Mouse (Mus musculus): ENCODE results near the gene Tmem198b. TPM values are rescaled to one million over a fixed set of nuclear protein-coding genes. Genes with fewer than 3 reads are reported as not detected.

The Tmem198b gene
- polyA plus RNA-seq (2014; fragmentation: Illumina TruSeq; extraction: RNeasy Lipid Tissue Mini Kit (QIAGEN cat#74804); ENCODE audit: low read depth, low replicate concordance), result 8.0 TPM

GRCm38 (mm10) chr10:128804271-128805091 is at the start of gene Tmem198b:
Gene Tmem198b, minus strand, starts transcription at chr10:128804370.

GRCm38 (mm10) chr10:128821358-128822056 is 17.3 kb upstream of the Tmem198b start, which contains the start of gene Ormdl2:
Gene Ormdl2, minus strand, starts transcription at chr10:128821645.

DNA sequence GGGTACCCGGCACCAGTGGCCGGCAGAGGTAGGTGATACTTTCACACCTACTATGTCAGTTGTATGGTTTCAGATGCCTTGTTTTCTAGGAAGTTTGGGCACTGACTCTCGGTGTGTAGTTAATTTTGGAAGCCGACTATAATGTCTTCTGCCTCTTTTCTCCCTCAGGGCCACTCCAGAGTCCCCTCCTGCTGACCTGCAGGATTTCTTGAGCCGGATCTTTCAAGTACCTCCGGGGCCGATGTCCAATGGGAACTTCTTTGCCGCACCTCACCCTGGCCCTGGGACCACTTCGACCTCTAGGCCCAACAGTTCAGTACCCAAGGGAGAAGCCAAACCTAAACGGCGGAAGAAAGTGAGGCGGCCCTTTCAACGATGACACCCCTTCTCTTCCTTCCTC is 12.9 kb upstream of the Tmem198b start, which contains the start of gene Sarnp:
Sarnp (plus strand) TSS at position 301 of the 400 bp plus-strand sequence.

DNA sequence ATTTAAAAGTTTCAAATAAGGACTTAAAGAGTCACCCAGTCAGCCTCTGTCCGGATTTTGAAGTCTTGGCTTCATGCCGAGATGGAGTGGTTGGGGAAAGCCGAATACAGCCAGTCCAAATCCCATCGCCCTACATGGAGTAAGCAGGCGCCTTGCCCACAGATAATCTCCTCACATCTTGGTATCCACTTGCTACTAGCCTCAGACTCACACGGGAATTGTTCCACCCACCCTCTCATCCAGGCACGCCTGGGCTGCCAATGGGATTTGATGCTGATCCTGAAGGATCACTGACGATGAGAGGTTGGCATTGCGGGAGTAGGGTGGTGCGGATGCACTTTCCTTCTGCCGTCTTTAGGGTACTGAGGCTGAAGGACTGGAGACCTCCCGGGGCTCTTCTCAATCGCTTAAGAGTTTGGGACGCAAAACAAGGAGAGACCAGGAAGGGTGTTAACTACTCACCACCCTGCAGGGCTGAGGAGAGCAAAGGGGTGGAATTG is 349 bp downstream of the Tmem198b start, which contains the start of gene Dnajc14:
Dnajc14 (plus strand) TSS at position 292 of the 500 bp plus-strand sequence.

GRCm38 (mm10) chr10:128790398-128791124 is 13.6 kb downstream of the Tmem198b start, which contains the start of gene Mmp19:
Gene Mmp19, plus strand, starts transcription at chr10:128790910.

Other genes with a start within 250 kb of the Tmem198b start
- 83.2 TPM for gene Pa2g4, start 238.4 kb downstream of the Tmem198b start, polyA plus RNA-seq (2014; fragmentation: Illumina TruSeq; extraction: RNeasy Lipid Tissue Mini Kit (QIAGEN cat#74804); ENCODE audit: low read depth, low replicate concordance)
- gene Erbb3, start 214.7 kb downstream of the Tmem198b start, polyA plus RNA-seq (2014; fragmentation: Illumina TruSeq; extraction: RNeasy Lipid Tissue Mini Kit (QIAGEN cat#74804); ENCODE audit: low read depth, low replicate concordance), result 177 TPM
- gene Rps26, start 177.6 kb downstream of the Tmem198b start, polyA plus RNA-seq (2014; fragmentation: Illumina TruSeq; extraction: RNeasy Lipid Tissue Mini Kit (QIAGEN cat#74804); ENCODE audit: low read depth, low replicate concordance), result 10.0 TPM
- gene Ikzf4, start 158.4 kb downstream of the Tmem198b start, polyA plus RNA-seq (2014; fragmentation: Illumina TruSeq; extraction: RNeasy Lipid Tissue Mini Kit (QIAGEN cat#74804); ENCODE audit: low read depth, low replicate concordance), result 0.60 TPM
- gene Suox, start 130.3 kb downstream of the Tmem198b start, polyA plus RNA-seq (2014; fragmentation: Illumina TruSeq; extraction: RNeasy Lipid Tissue Mini Kit (QIAGEN cat#74804); ENCODE audit: low read depth, low replicate concordance), result 5.9 TPM
- gene Rab5b, start 108.1 kb downstream of the Tmem198b start, polyA plus RNA-seq (2014; fragmentation: Illumina TruSeq; extraction: RNeasy Lipid Tissue Mini Kit (QIAGEN cat#74804); ENCODE audit: low read depth, low replicate concordance), result 100 TPM
- not detected for gene Pmel, start 100.2 kb downstream of the Tmem198b start, polyA plus RNA-seq (2014; fragmentation: Illumina TruSeq; extraction: RNeasy Lipid Tissue Mini Kit (QIAGEN cat#74804); ENCODE audit: low read depth, low replicate concordance)
- gene Cdk2, start 99.3 kb downstream of the Tmem198b start, polyA plus RNA-seq (2014; fragmentation: Illumina TruSeq; extraction: RNeasy Lipid Tissue Mini Kit (QIAGEN cat#74804); ENCODE audit: low read depth, low replicate concordance), result 21.9 TPM
- gene Dgka, start 59.5 kb downstream of the Tmem198b start, polyA plus RNA-seq (2014; fragmentation: Illumina TruSeq; extraction: RNeasy Lipid Tissue Mini Kit (QIAGEN cat#74804); ENCODE audit: low read depth, low replicate concordance), result 76.1 TPM
- 0.95 TPM for gene Pym1, start 56.5 kb downstream of the Tmem198b start, polyA plus RNA-seq (2014; fragmentation: Illumina TruSeq; extraction: RNeasy Lipid Tissue Mini Kit (QIAGEN cat#74804); ENCODE audit: low read depth, low replicate concordance)
- gene Mmp19, start 13.5 kb downstream of the Tmem198b start, polyA plus RNA-seq (2014; fragmentation: Illumina TruSeq; extraction: RNeasy Lipid Tissue Mini Kit (QIAGEN cat#74804); ENCODE audit: low read depth, low replicate concordance), result 7.0 TPM
- gene Dnajc14, start 308 bp downstream of the Tmem198b start, polyA plus RNA-seq (2014; fragmentation: Illumina TruSeq; extraction: RNeasy Lipid Tissue Mini Kit (QIAGEN cat#74804); ENCODE audit: low read depth, low replicate concordance), result 61.1 TPM
- gene Sarnp, start 13.0 kb upstream of the Tmem198b start, polyA plus RNA-seq (2014; fragmentation: Illumina TruSeq; extraction: RNeasy Lipid Tissue Mini Kit (QIAGEN cat#74804); ENCODE audit: low read depth, low replicate concordance), result 258 TPM
- gene Ormdl2, start 17.3 kb upstream of the Tmem198b start, polyA plus RNA-seq (2014; fragmentation: Illumina TruSeq; extraction: RNeasy Lipid Tissue Mini Kit (QIAGEN cat#74804); ENCODE audit: low read depth, low replicate concordance), result 259 TPM
- gene Gdf11, start 87.3 kb upstream of the Tmem198b start, polyA plus RNA-seq (2014; fragmentation: Illumina TruSeq; extraction: RNeasy Lipid Tissue Mini Kit (QIAGEN cat#74804); ENCODE audit: low read depth, low replicate concordance), result 2.7 TPM
- gene Cd63, start 96.6 kb upstream of the Tmem198b start, polyA plus RNA-seq (2014; fragmentation: Illumina TruSeq; extraction: RNeasy Lipid Tissue Mini Kit (QIAGEN cat#74804); ENCODE audit: low read depth, low replicate concordance), result 777 TPM
- 3.9 TPM for gene Rdh5, start 118.5 kb upstream of the Tmem198b start, polyA plus RNA-seq (2014; fragmentation: Illumina TruSeq; extraction: RNeasy Lipid Tissue Mini Kit (QIAGEN cat#74804); ENCODE audit: low read depth, low replicate concordance)
- not detected for gene Bloc1s1, start 119.7 kb upstream of the Tmem198b start, polyA plus RNA-seq (2014; fragmentation: Illumina TruSeq; extraction: RNeasy Lipid Tissue Mini Kit (QIAGEN cat#74804); ENCODE audit: low read depth, low replicate concordance)
- 4.2 TPM for gene Itga7, start 129.4 kb upstream of the Tmem198b start, polyA plus RNA-seq (2014; fragmentation: Illumina TruSeq; extraction: RNeasy Lipid Tissue Mini Kit (QIAGEN cat#74804); ENCODE audit: low read depth, low replicate concordance)
- gene Mettl7b, start 156.6 kb upstream of the Tmem198b start, polyA plus RNA-seq (2014; fragmentation: Illumina TruSeq; extraction: RNeasy Lipid Tissue Mini Kit (QIAGEN cat#74804); ENCODE audit: low read depth, low replicate concordance), result 20.4 TPM
- not detected for gene Olfr9, start 185.1 kb upstream of the Tmem198b start, polyA plus RNA-seq (2014; fragmentation: Illumina TruSeq; extraction: RNeasy Lipid Tissue Mini Kit (QIAGEN cat#74804); ENCODE audit: low read depth, low replicate concordance)
- gene Olfr763, start 206.4 kb upstream of the Tmem198b start, polyA plus RNA-seq (2014; fragmentation: Illumina TruSeq; extraction: RNeasy Lipid Tissue Mini Kit (QIAGEN cat#74804); ENCODE audit: low read depth, low replicate concordance), result not detected
- gene Olfr764-ps1, start 235.5 kb upstream of the Tmem198b start, polyA plus RNA-seq (2014; fragmentation: Illumina TruSeq; extraction: RNeasy Lipid Tissue Mini Kit (QIAGEN cat#74804); ENCODE audit: low read depth, low replicate concordance), result not detected
- not detected for gene Olfr765, start 245.6 kb upstream of the Tmem198b start, polyA plus RNA-seq (2014; fragmentation: Illumina TruSeq; extraction: RNeasy Lipid Tissue Mini Kit (QIAGEN cat#74804); ENCODE audit: low read depth, low replicate concordance)

Measured in sigmoid colon, adult 10 weeks (tissue).